Mouse (Mus musculus): ENCODE measurements around the gene Klhdc3.

Gene Klhdc3

DNA sequence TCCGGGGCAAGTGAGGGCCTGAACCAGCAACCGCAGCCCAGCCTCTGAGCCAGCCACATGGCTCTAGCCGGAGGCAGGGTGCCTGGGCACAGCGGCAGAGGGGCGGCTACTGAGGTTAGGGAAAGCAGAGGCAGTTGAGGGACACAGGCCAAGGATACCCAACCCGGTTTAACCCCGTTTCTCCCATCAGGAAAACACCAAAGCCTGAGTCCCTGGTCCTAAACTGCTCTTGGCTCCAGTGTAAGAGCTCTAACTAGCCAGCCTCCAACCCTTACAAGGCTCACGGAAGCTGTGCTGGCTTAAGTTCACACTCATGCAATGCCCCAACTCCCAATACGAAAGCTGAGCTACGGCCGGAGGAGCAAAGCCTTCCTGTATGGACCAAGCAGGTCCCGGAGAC, 56.1 kb downstream of the Klhdc3 start:
- DNase-seq (ENCODE audit: low read depth, low spot score) = no peak
